Mouse (Mus musculus) CH12.LX (cell line): Measurements from ENCODE around the gene Gtpbp8. TPM values are rescaled to one million over a fixed set of nuclear protein-coding genes. Genes with fewer than 3 reads are reported as not detected.

Experiments
- DNase-seq: peaks from one replicate; pipeline ENCODE4 v3.0.0-alpha.2; 2013; ENCODE audit errors: extremely low read depth
- H3K27ac ChIP-seq: 2 replicates; pipeline ENCODE4 v1.5.1; 2012; ENCODE audit warnings: low read depth, mild to moderate bottlenecking, control low read depth, moderate library complexity; ENCODE audit not compliant: insufficient read depth
- H3K27me3 ChIP-seq: replicated peaks from 2 replicates; pipeline ENCODE3; 2012; ENCODE audit warnings: inconsistent platforms
- H3K36me3 ChIP-seq, 2 experiments: replicated peaks in 1 of 2; 2 replicates each; pipeline versions ENCODE3 to v1.6.1; 2012; ENCODE audit warnings: inconsistent platforms in 1 of 2, low read length in 1 of 2, mild to moderate bottlenecking in 1 of 2, mixed read lengths in 1 of 2, moderate library complexity in 1 of 2; ENCODE audit not compliant: control insufficient read depth in 1 of 2, insufficient read depth in 1 of 2
- H3K4me1 ChIP-seq, 2 experiments: 2 replicates each; pipeline ENCODE4 v1.6.1; 2012; ENCODE audit warnings: inconsistent platforms in 1 of 2, moderate library complexity in 1 of 2; ENCODE audit not compliant: insufficient read depth in 2 of 2, control insufficient read depth in 1 of 2
- H3K4me2 ChIP-seq: 2 replicates; pipeline ENCODE4 v1.6.1; 2012; ENCODE audit warnings: low read depth, mild to moderate bottlenecking, control low read depth; ENCODE audit not compliant: poor library complexity, insufficient read depth, severe bottlenecking
- H3K4me3 ChIP-seq, 3 experiments: fragments of 150-350 bp in 1 of 3; sonication (generic) in 1 of 3; replicated peaks in 1 of 3; 2 replicates each; pipeline versions ENCODE3 to v1.5.1; 2011 to 2012; ENCODE audit warnings: low read depth in 2 of 3, low read length in 2 of 3, mild to moderate bottlenecking in 2 of 3, moderate library complexity in 2 of 3, control low read depth in 1 of 3, improper control_type of control experiment in 1 of 3, inconsistent platforms in 1 of 3, mixed read lengths in 1 of 3; ENCODE audit not compliant: poor library complexity in 1 of 3
- H3K79me2 ChIP-seq: replicated peaks from 2 replicates; pipeline ENCODE4 v1.6.1; 2012; ENCODE audit warnings: mild to moderate bottlenecking, moderate library complexity; ENCODE audit not compliant: control insufficient read depth, poor library complexity, insufficient read depth, severe bottlenecking; ENCODE audit errors: extremely low read depth
- H3K9ac ChIP-seq: 2 replicates; pipeline ENCODE4 v1.6.1; 2012; ENCODE audit warnings: low read depth, mild to moderate bottlenecking, control low read depth, moderate library complexity; ENCODE audit not compliant: insufficient read depth
- H3K9me3 ChIP-seq: replicated peaks from 2 replicates; pipeline ENCODE3; 2012; ENCODE audit warnings: low read length, inconsistent platforms, mixed read lengths
- BHLHE40 ChIP-seq: IDR thresholded peaks from 2 replicates; pipeline ENCODE4 v1.6.1; 2011; ENCODE audit warnings: mild to moderate bottlenecking, low read depth, low read length, improper control_type of control experiment
- CHD1 ChIP-seq: IDR thresholded peaks from 2 replicates; pipeline ENCODE4 v1.6.1; 2012; ENCODE audit warnings: low read depth, low read length, improper control_type of control experiment, inconsistent platforms
- CHD2 ChIP-seq: IDR thresholded peaks from 2 replicates; pipeline ENCODE4 v1.6.1; 2011; ENCODE audit warnings: low read length, improper control_type of control experiment
- CTCF ChIP-seq, 2 experiments: IDR thresholded peaks in 1 of 2; conservative IDR thresholded peaks in 1 of 2; 2 replicates each; pipeline ENCODE4 v1.5.1; 2011 to 2012; ENCODE audit warnings: low read depth in 2 of 2, low read length in 2 of 2, improper control_type of control experiment in 1 of 2, inconsistent platforms in 1 of 2, mild to moderate bottlenecking in 1 of 2, moderate library complexity in 1 of 2
- ELF1 ChIP-seq: IDR thresholded peaks from 2 replicates; pipeline ENCODE4 v1.6.1; 2014; ENCODE audit warnings: low read depth, mild to moderate bottlenecking, inconsistent platforms, low read length, improper control_type of control experiment
- EP300 ChIP-seq: IDR thresholded peaks from 2 replicates; pipeline ENCODE4 v1.6.1; 2011; ENCODE audit warnings: low read length, improper control_type of control experiment
- GABPA ChIP-seq: IDR thresholded peaks from 2 replicates; pipeline ENCODE4 v1.6.1; 2012; ENCODE audit warnings: low read depth, low read length, improper control_type of control experiment, inconsistent platforms; ENCODE audit not compliant: insufficient replicate concordance
- HCFC1 ChIP-seq: IDR thresholded peaks from 2 replicates; pipeline ENCODE4 v1.6.1; 2012; ENCODE audit warnings: low read depth, mild to moderate bottlenecking, inconsistent platforms, low read length, improper control_type of control experiment
- JUND ChIP-seq: conservative IDR thresholded peaks from 2 replicates; pipeline ENCODE4 v1.6.1; 2011; ENCODE audit warnings: low read depth, low read length, improper control_type of control experiment
- KAT2A ChIP-seq: IDR thresholded peaks from 2 replicates; pipeline ENCODE4 v1.6.1; 2012; ENCODE audit warnings: low read length, improper control_type of control experiment, inconsistent platforms; ENCODE audit not compliant: insufficient replicate concordance
- MAFK ChIP-seq: IDR thresholded peaks from 2 replicates; pipeline ENCODE4 v1.6.1; 2011; ENCODE audit warnings: low read length, improper control_type of control experiment; ENCODE audit not compliant: insufficient replicate concordance
- MAX ChIP-seq: IDR thresholded peaks from 2 replicates; pipeline ENCODE4 v1.6.1; 2011; ENCODE audit warnings: low read length, improper control_type of control experiment
- MAZ ChIP-seq: IDR thresholded peaks from 2 replicates; pipeline ENCODE4 v1.6.1; 2012; ENCODE audit warnings: low read depth, mild to moderate bottlenecking, inconsistent platforms, low read length, improper control_type of control experiment, moderate library complexity
- MXI1 ChIP-seq: IDR thresholded peaks from 2 replicates; pipeline ENCODE4 v1.6.1; 2011; ENCODE audit warnings: mild to moderate bottlenecking, low read depth, low read length, improper control_type of control experiment
- MYC ChIP-seq: IDR thresholded peaks from 2 replicates; pipeline ENCODE4 v1.6.1; 2011; ENCODE audit warnings: low read depth, mild to moderate bottlenecking, improper control_type of control experiment, low read length
- NELFE ChIP-seq: IDR thresholded peaks from 2 replicates; pipeline ENCODE4 v1.6.1; 2011; ENCODE audit warnings: low read depth, low read length, improper control_type of control experiment
- NRF1 ChIP-seq: IDR thresholded peaks from 2 replicates; pipeline ENCODE4 v1.6.1; 2014; ENCODE audit warnings: low read depth, mild to moderate bottlenecking, inconsistent platforms, low read length, improper control_type of control experiment, moderate library complexity
- POLR2A ChIP-seq: IDR thresholded peaks from 2 replicates; pipeline ENCODE4 v1.6.1; 2011; ENCODE audit warnings: low read depth, mild to moderate bottlenecking, improper control_type of control experiment, low read length
- POLR2AphosphoS2 ChIP-seq: IDR thresholded peaks from 2 replicates; pipeline ENCODE4 v1.6.1; 2011; ENCODE audit warnings: low read depth, low read length, improper control_type of control experiment
- RAD21 ChIP-seq: IDR thresholded peaks from 2 replicates; pipeline ENCODE4 v1.6.1; 2011; ENCODE audit warnings: low read depth, mild to moderate bottlenecking, low read length, improper control_type of control experiment, moderate library complexity
- SIN3A ChIP-seq: IDR thresholded peaks from 2 replicates; pipeline ENCODE4 v1.6.1; 2012; ENCODE audit warnings: low read length, improper control_type of control experiment, inconsistent platforms
- SMC3 ChIP-seq: IDR thresholded peaks from 2 replicates; pipeline ENCODE4 v1.6.1; 2011; ENCODE audit warnings: low read depth, low read length, improper control_type of control experiment
- TBP ChIP-seq: conservative IDR thresholded peaks from 2 replicates; pipeline ENCODE4 v1.6.1; 2011; ENCODE audit warnings: low read depth, low read length, improper control_type of control experiment
- UBTF ChIP-seq: IDR thresholded peaks from 2 replicates; pipeline ENCODE4 v1.6.1; 2012; ENCODE audit warnings: low read depth, mild to moderate bottlenecking, inconsistent platforms, low read length, improper control_type of control experiment, moderate library complexity
- USF1 ChIP-seq: IDR thresholded peaks from 2 replicates; pipeline ENCODE4 v1.6.1; 2014; ENCODE audit warnings: low read depth, mild to moderate bottlenecking, inconsistent platforms, low read length, improper control_type of control experiment
- ZC3H11A ChIP-seq: IDR thresholded peaks from 2 replicates; pipeline ENCODE4 v1.6.1; 2012; ENCODE audit warnings: low read depth, mild to moderate bottlenecking, inconsistent platforms, low read length, improper control_type of control experiment
- ZKSCAN1 ChIP-seq: IDR thresholded peaks from 2 replicates; pipeline ENCODE4 v1.6.1; 2012; ENCODE audit warnings: low read depth, inconsistent platforms, low read length, improper control_type of control experiment, borderline replicate concordance
- ZMIZ1 ChIP-seq: IDR thresholded peaks from 2 replicates; pipeline ENCODE4 v1.6.1; 2012; ENCODE audit warnings: low read depth, mild to moderate bottlenecking, inconsistent platforms, low read length, improper control_type of control experiment
- ZNF384 ChIP-seq: IDR thresholded peaks from 2 replicates; pipeline ENCODE4 v1.6.1; 2012; ENCODE audit warnings: low read depth, low read length, improper control_type of control experiment, inconsistent platforms
- dilution Hi-C: fragments of 300-500 bp; cut with MboI; formaldehyde crosslinking; loops from 2 replicates; pipeline ENCODE4 v1.14.3; 2020; ENCODE audit warnings: low sequenced_read_pairs; ENCODE audit not compliant: extremely low pct_unique_long_range_greater_than_20kb, extremely low pct_ligation_motif_present
- in situ Hi-C: fragments of 300-500 bp; cut with MboI; formaldehyde crosslinking; loops from 3 replicates; pipeline ENCODE4 v1.14.3; 2019; ENCODE audit warnings: low sequenced_read_pairs, low pct_ligation_motif_present, low pct_unique_long_range_greater_than_20kb, mixed read lengths
- polyA plus RNA-seq: library from polyadenylated mRNA; unstranded; fragments of >175 nt; gene quantifications from 2 replicates; pipeline ENCODE4 v1.2.1, GENCODE M21; 2012; ENCODE audit warnings: low read depth; ENCODE audit not compliant: insufficient read length
- total RNA-seq, 2 experiments: library from RNA; depleted of rRNA; stranded (reverse); fragments of 300-350 nt in 1 of 2; fragments of >200 nt in 1 of 2; gene quantifications; 2 replicates each; pipeline ENCODE4 v1.2.3; 2012 to 2014

Gene Gtpbp8
- total and polyA plus RNA-seq, 3 experiments, result 20.9 to 38.8 (median 24.2) TPM

DNA sequence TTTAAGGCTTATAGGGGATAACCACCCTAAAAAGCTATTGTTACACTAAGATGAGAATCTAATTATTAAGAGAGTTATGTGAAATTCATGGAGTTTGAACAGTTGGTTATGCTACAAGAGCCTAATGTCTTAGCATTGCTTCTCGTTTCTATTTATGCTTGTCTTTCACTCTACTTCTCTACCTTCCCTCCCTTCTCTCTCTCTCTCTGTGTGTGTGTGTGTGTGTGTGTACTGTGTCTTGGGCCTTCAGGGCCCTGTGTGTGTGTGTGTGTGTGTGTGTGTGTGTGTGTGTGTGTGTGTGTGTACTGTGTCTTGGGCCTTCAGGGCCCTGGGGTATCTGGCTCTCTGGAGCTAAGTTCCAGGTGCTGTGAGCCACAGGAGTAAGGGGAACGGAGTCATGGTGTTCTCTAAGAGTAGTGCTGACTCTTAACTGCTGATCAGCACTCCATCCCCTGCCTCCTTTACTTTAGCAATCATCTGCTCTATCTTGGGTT lies 29.0 kb downstream of the Gtpbp8 start:
- no peak overlapping the region for H3K27ac ChIP-seq
- no peaks in the 10 kb centered on the region for H3K9me3 ChIP-seq
- dilution Hi-C loops, result no loop called here
- no peak overlapping the region for H3K4me2 ChIP-seq
- H3K4me3 ChIP-seq, result no peak overlapping the region
- DNase-seq, result no peak
- H3K27me3 ChIP-seq, result no peaks in the 10 kb centered on the region
- H3K79me2 ChIP-seq, result no peaks in the 10 kb centered on the region
- no peak overlapping the region for H3K9ac ChIP-seq
- TF ChIP-seq POLR2AphosphoS2, result no peak
- no peak for TF ChIP-seq TBP
- TF ChIP-seq CTCF (conservative IDR thresholded peaks at IDR 0.05 in 1 of 2, IDR thresholded peaks at IDR 0.05 in 1 of 2; ENCODE audit: low read depth in 2 of 2, low read length in 2 of 2), result no peak
- TF ChIP-seq MYC, result no peak
- no peak for TF ChIP-seq USF1
- no peak for TF ChIP-seq MXI1
- 0 out of 2 replicates have a peak, but pooled peaks have one; percentile 3 for TF ChIP-seq JUND
- TF ChIP-seq GABPA, result no peak
- TF ChIP-seq CHD2, result no peak
- TF ChIP-seq EP300, result 0 out of 2 replicates have a peak, but pooled peaks have one; percentile 7
- no peak for TF ChIP-seq ZKSCAN1
- peaks cover 0 to 15% of the 10 kb centered on the region in 2 experiments; a peak in 2 of 4 replicates for H3K4me1 ChIP-seq
- peaks cover 8 to 28% of the 10 kb centered on the region in 2 experiments for H3K36me3 ChIP-seq
- in situ Hi-C loops, result loop anchor here (25.0 kb wide), 1 partner anchor 430 kb away; no protein-coding TSS in a partner anchor

DNA sequence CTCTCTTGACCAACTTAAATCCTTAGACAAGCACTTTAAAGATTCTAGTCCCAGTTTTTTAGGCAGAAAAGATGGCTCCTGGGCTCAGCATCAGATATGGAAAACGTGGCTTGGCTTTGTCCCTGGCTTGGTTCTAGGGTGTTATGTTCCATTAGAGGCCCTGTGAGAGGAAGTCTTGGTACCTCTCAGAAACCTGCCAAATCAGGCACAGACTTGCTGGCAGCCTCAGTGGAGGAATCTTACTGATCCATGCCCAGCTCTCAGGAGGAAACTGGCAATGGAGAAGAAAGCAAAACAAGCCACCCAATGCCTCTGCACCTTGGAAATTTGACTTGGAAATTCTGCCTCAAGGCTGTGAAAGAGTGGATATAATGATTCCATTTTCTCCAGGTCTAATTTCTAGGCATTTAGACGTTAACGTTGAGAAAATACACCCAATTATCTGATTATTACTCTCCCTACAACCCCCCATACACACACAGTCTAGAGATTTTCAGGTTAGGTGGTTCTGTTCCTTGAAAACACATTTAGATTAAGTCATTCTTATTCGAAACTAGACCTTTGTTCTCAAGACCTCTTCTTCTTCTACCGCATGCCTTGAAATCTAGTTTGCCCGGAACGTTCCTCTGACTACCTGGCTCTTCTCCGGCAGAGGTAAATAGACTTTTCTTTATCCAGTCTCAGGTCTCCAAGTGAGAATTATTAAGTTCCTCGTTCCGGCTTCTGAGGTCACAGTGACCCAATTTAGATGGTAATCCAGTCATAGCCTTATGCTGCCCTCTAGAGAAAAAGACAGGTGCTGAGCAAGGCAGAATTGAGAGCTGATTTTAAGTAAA lies 29.6 kb downstream of the Gtpbp8 start:
- peak; percentile 77 for DNase-seq
- H3K9ac ChIP-seq, result peak overlapping the region; percentile 1; the same call in 1 of the 2 replicates
- H3K27ac ChIP-seq, result no peak overlapping the region
- H3K4me1 ChIP-seq, result peaks cover 0 to 14% of the 10 kb centered on the region in 2 experiments; a peak in 2 of 4 replicates
- H3K79me2 ChIP-seq, result no peaks in the 10 kb centered on the region
- H3K4me2 ChIP-seq, result peak overlapping the region; percentile 39; the same call in 1 of the 2 replicates
- H3K9me3 ChIP-seq, result no peaks in the 10 kb centered on the region
- in situ Hi-C loops (loop anchor here (25.0 kb wide), 1 partner anchor 429 kb away; no protein-coding TSS in a partner anchor), dilution Hi-C loops (no loop called here)
- H3K4me3 ChIP-seq, result peak overlapping the region in 2 of 3 experiments; percentile 2 to 41
- peaks cover 8 to 28% of the 10 kb centered on the region in 2 experiments for H3K36me3 ChIP-seq
- H3K27me3 ChIP-seq, result no peaks in the 10 kb centered on the region
- TF ChIP-seq MAZ (no peak), GABPA (no peak), POLR2A (no peak), NRF1 (no peak), ELF1 (peak; percentile 44; the same call in 1 of the 2 replicates), MAX (no peak), EP300 (no peak), UBTF (no peak), ZKSCAN1 (no peak), MAFK (peak; percentile 87; the same call in 1 of the 2 replicates), HCFC1 (no peak), ZC3H11A (no peak), MYC (no peak), NELFE (no peak), ZNF384 (no peak), CTCF (conservative IDR thresholded peaks at IDR 0.05 in 1 of 2, IDR thresholded peaks at IDR 0.05 in 1 of 2; ENCODE audit: low read depth in 2 of 2, low read length in 2 of 2) (peak; percentile 39 to 92; a peak in 3 of 4 replicates), USF1 (no peak), JUND (0 out of 2 replicates have a peak, but pooled peaks have one; percentile 6), KAT2A (no peak), RAD21 (peak; percentile 92), SMC3 (peak; percentile 73), SIN3A (no peak), MXI1 (no peak), BHLHE40 (no peak), TBP (no peak), ZMIZ1 (no peak), CHD1 (no peak)
